Mouse (Mus musculus) MN1 (cell line): ENCODE results near the gene Cplx3.
A peak's percentile ranks its signal among the peaks of the same experiment; 100 is the strongest.

Experiments
- DNase-seq: peaks from one replicate; pipeline ENCODE4 v3.0.0-alpha.2; 2016; ENCODE audit warnings: low spot score

The Cplx3 gene

DNA sequence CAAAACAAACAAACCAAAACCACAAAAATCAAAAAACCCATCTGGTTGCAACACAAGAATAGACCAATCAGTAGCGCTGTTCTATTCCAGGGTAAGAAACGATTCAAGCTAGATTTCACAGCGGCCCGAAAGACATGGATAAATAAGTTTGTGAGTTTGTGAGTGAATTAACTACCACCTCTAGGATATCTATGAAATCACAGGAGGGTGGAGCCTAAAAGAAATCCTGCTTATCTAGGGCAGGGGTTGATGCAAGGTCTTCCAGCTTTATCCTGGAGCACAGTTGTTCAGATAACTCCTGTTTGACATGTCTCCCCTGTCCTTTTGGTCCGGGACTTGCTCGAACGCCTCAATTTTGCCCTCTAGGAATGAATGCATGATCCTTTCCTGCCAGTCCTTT is 45.8 kb downstream of the Cplx3 start:
- no peak for DNase-seq

DNA sequence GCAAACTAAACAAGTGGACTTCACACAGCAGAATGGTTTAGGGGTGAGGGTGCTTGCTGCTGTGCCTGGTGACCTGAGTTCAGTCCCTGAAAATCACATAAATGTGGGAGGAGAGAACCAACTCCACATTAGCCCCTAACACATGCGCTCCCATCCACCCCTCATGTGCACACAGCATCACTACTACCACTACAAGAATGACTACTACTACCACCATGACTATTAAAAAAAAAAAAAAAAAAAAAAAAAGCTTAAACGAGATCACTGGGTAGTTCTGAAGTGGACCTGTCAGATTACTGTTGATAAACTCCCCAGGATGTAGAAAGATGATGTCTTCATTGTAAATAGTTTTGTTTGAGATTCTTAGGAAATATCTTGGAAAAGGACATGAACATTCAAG is 46.5 kb downstream of the Cplx3 start:
- no peak for DNase-seq

DNA sequence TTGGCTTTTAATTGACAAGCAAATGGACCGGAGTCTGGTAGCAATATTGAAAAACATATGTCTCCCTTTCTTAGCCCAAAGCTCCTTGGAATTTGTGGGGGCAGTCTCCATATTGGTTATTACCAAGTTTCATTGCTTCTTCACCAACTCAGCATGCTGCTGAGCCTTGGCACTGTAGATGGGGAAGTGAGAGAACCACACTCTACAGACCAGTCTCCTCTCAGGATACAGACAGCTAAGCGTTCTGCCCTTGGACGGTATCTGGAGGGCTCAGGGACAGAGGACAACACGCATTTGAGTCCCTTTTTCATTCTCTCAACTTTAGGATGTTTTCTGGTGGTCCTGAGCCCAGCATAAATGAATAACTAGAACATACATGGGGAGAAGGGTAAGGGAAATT is 47.5 kb downstream of the Cplx3 start:
- DNase-seq = no peak

DNA sequence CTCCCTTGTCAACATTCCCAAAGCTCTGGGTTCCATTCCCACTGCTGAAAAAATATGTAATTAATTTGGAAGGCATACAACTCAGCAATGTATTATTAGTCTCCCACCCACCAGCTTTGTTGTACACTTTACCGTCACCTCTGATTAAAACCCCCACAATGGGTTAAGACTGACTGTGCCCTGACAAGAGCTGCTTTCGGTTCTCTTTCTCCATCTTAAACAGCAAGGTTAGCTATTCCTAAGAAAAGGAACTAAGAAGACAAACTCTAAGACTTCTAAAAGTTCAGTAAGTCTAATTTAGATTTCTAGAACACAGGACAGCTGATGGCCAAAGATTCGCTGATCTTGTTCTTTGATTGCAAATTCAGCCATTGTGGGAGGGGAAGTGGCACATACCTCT is 48.9 kb downstream of the Cplx3 start:
- no peak for DNase-seq

DNA sequence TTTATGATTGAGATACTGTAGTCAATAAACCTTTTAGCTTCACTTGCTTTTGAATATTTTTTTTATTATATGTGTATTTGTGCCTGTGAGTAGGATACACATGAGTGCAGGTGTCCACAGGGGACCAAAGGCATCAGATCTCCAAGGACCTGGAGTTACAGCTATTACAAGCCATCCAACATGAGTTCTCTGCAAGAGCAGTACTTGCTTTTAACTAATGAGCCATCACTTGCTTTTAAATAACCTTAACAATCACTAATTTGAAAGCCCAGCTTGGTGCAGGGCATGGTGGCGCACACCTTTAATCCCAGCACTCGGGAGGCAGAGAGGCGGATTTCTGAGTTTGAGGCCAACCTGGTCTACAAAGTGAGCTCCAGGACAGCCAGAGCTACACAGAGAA is 51.3 kb downstream of the Cplx3 start:
- no peak for DNase-seq

DNA sequence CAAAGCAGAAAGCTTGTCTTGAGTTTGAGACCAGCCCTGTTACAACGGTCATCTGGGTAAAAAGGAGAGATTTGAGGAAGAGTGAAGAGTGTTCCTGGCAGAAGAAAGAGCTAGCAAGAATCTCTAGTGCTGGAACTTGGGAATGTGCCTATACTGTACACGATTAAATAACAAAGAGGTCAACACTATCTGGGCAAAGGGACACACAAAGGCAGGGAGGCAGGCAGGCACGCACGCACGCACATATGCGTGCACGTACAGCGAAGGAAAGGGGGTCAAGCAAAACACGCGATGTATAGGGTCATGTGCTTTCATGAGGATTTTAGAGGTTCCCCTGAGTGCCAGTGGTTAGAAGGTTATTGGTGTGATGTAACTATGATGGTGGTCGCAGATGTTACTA is 53.0 kb downstream of the Cplx3 start:
- DNase-seq = no peak

DNA sequence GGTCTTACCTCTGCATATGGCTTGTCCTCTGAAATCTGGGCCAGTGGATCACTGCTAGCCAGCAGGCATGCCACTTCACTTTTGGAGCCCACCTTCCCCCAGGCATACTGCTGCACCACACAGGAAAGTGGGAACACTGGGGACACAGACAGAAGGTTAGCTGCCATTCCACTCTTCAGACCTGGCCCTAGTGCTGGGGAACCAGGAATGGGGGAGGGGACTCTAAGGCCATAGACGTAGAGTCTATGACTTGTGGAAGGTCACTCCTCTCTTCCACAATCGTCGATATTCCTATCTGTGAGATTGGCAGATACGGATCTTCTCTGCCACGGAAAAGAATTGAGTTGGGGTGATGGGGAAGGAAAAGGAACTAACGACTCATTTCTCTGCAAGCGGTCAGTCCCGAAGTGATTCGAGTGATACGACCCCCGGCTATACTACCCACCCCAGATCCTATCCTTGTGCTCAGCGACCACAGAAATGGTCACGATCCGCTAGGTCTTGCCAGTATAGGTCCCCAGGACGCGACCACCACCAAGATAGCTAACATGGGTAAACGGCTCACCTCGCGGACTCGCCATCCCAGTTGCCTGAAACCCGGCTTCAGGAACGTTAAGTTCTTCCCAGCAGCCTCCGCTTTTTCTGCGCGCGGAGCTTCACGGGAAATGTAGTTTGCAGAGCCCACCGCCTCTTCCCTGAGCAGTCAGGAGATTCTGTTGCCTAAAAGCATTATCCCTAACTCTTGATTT is 53.8 kb downstream of the Cplx3 start, which contains the start of gene Mpi:
TSS of gene Mpi (minus strand) at position 625 of the 749 bp plus-strand sequence.
- DNase-seq = peak; percentile 78

DNA sequence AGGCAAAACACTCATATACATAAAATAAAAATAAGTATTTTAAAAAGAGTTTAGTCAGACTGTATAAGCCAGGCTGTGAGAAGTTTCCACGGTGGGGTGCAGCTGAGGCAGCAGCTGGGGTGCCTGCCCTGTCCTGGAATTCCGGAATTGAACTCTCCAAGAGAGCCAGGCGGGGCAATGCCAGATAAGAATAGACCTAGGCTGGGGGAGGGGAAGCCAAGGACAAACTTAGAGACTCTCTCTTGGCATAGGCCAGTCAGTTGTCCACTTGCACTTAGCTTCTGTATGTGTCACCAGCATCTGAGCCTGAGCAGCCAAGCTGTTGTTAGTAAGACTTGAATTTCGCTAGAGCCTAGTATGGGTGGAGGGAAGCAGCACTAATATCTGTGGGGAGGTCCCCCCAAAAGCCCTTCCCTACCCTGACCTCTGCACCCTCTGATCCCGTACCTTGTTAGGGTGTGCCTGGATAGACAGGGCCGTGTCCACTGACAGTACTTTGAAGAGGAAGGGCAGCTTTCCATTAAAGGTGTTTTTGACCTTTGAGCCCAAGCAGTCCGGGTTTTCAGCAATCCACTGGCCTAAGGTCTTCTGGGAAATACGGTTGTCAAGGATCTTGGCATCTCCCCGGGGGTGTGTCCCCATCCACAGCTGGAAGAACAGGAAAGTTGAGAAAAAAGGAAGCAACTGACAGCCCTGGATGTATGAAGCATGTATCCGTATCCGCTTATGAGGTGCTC is 55.8 kb downstream of the Cplx3 start:
- no peak for DNase-seq
